8 mouse cellular contexts compared by ENCODE assay signal in genomic region chr8:84984294-84985048, GRCm38 (mm10). TPM values are rescaled to one million over a fixed set of nuclear protein-coding genes. Genes with fewer than 3 reads are reported as not detected.
A peak's percentile ranks its signal among the peaks of the same experiment; 100 is the strongest.
DNase-seq lines count a peak whose midpoint lies in the region; ATAC-seq and TF ChIP-seq lines count a peak whose summit lies in the region.

No protein-coding gene starts in this region.

- H3K27me3 ChIP-seq in spleen, adult 2 months (ENCODE audit: control insufficient read depth, insufficient read depth, low read length): no peaks in the 10 kb centered on the region
- H3K27me3 ChIP-seq in intestine, embryonic 15.5 days (replicated peaks): no peaks in the 10 kb centered on the region
- 0 out of 2 replicates have a peak, but pooled peaks cover under 1% of the 10 kb centered on the region for H3K27me3 ChIP-seq in liver, embryonic 15.5 days
- H3K27me3 ChIP-seq in neural tube, embryonic 13.5 days: peaks cover 61% of the 10 kb centered on the region

- peak overlapping the region; percentile 89 for H3K27ac ChIP-seq in spleen, adult 2 months (ENCODE audit: insufficient read depth, low read length)
- H3K27ac ChIP-seq in embryonic fibroblast, embryonic 13.5 days (ENCODE audit: insufficient read depth, low read length): peak overlapping the region; percentile 94
- peak overlapping the region; percentile 88 for H3K27ac ChIP-seq in intestine, embryonic 15.5 days
- H3K27ac ChIP-seq in liver, embryonic 15.5 days (replicated peaks): peak overlapping the region; percentile 83
- H3K27ac ChIP-seq in neural tube, embryonic 13.5 days (replicated peaks): peak overlapping the region; percentile 67; the same call in 1 of the 2 replicates

- TF ChIP-seq CTCF in spleen, adult 2 months (IDR thresholded peaks at IDR 0.05; ENCODE audit: extremely low read depth, insufficient read depth, insufficient read length, insufficient replicate concordance): no peak
- TF ChIP-seq CTCF in embryonic fibroblast, embryonic 13.5 days (IDR thresholded peaks at IDR 0.05; ENCODE audit: borderline replicate concordance, insufficient read depth, low read length): no peak

- H3K9ac ChIP-seq in intestine, embryonic 15.5 days: peak overlapping the region; percentile 56
- peak overlapping the region; percentile 57 for H3K9ac ChIP-seq in liver, embryonic 15.5 days
- H3K9ac ChIP-seq in neural tube, embryonic 13.5 days: 0 out of 2 replicates have a peak overlapping the region, but pooled peaks have one; percentile 73

- H3K4me2 ChIP-seq in intestine, embryonic 15.5 days (replicated peaks): peak overlapping the region; percentile 99
- H3K4me2 ChIP-seq in liver, embryonic 15.5 days: peak overlapping the region; percentile 99
- peak overlapping the region; percentile 99 for H3K4me2 ChIP-seq in neural tube, embryonic 13.5 days

- H3K4me3 ChIP-seq in spleen, adult 2 months (ENCODE audit: extremely low read depth, insufficient read depth, insufficient read length): no peak overlapping the region
- 0 out of 2 replicates have a peak overlapping the region, but pooled peaks have one; percentile 11 for H3K4me3 ChIP-seq in embryonic fibroblast, embryonic 13.5 days (ENCODE audit: insufficient read depth, low read length)
- H3K4me3 ChIP-seq in intestine, embryonic 15.5 days (replicated peaks): peak overlapping the region; percentile 51
- peak overlapping the region; percentile 62 for H3K4me3 ChIP-seq in liver, embryonic 15.5 days (replicated peaks)
- H3K4me3 ChIP-seq in neural tube, embryonic 13.5 days: no peak overlapping the region; the same call in 1 of the 2 replicates

- peak in 1 of 2 experiments; percentile 40 for DNase-seq in spleen, adult 2 months (ENCODE audit: low read depth in 1 of 2, low spot score in 2 of 2)
- DNase-seq in spleen, adult 12 weeks (ENCODE audit: low spot score): no peak
- no peak for DNase-seq in layer of hippocampus, postnatal 36 days
- DNase-seq in MN1 (ENCODE audit: low spot score): no peak

- H3K9me3 ChIP-seq in intestine, embryonic 15.5 days: no peaks in the 10 kb centered on the region
- no peaks in the 10 kb centered on the region for H3K9me3 ChIP-seq in liver, embryonic 15.5 days (replicated peaks)
- no peaks in the 10 kb centered on the region for H3K9me3 ChIP-seq in neural tube, embryonic 13.5 days

- no peak for TF ChIP-seq POLR2A in spleen, adult 2 months (IDR thresholded peaks at IDR 0.05; ENCODE audit: low read depth, low read length)
- no peak for TF ChIP-seq POLR2A in embryonic fibroblast, embryonic 13.5 days (IDR thresholded peaks at IDR 0.05; ENCODE audit: low read depth, low read length)

- WGBS in spleen, adult 2 months: 33% methylated on average over 16 of the region's 16 CpGs
- 4% methylated on average over 16 of the region's 16 CpGs for WGBS in intestine, embryonic 15.5 days
- 14% methylated on average over 16 of the region's 16 CpGs for WGBS in liver, embryonic 15.5 days (ENCODE audit: insufficient replicate concordance)
- 14% methylated on average over 15 of the region's 16 CpGs for WGBS in neural tube, embryonic 13.5 days

- peaks cover 35% of the 10 kb centered on the region for H3K4me1 ChIP-seq in spleen, adult 2 months (ENCODE audit: control insufficient read depth, insufficient read depth, insufficient read length)
- H3K4me1 ChIP-seq in embryonic fibroblast, embryonic 13.5 days (ENCODE audit: control insufficient read depth, insufficient read depth, low read length): peaks cover 30% of the 10 kb centered on the region
- H3K4me1 ChIP-seq in intestine, embryonic 15.5 days (replicated peaks): peaks cover 66% of the 10 kb centered on the region
- peaks cover 97% of the 10 kb centered on the region for H3K4me1 ChIP-seq in liver, embryonic 15.5 days (replicated peaks)
- H3K4me1 ChIP-seq in neural tube, embryonic 13.5 days (replicated peaks): peaks cover 60% of the 10 kb centered on the region

- ATAC-seq in intestine, embryonic 15.5 days: no peak
- peak; percentile 38 for ATAC-seq in liver, embryonic 15.5 days (ENCODE audit: insufficient read depth)
- no peak for ATAC-seq in neural tube, embryonic 13.5 days (ENCODE audit: low read depth)

- H3K36me3 ChIP-seq in spleen, adult 2 months (ENCODE audit: control insufficient read depth, insufficient read depth, low read length): no peaks in the 10 kb centered on the region
- no peaks in the 10 kb centered on the region for H3K36me3 ChIP-seq in intestine, embryonic 15.5 days
- H3K36me3 ChIP-seq in liver, embryonic 15.5 days (replicated peaks): no peaks in the 10 kb centered on the region
- no peaks in the 10 kb centered on the region for H3K36me3 ChIP-seq in neural tube, embryonic 13.5 days

RNA-seq across cellular contexts. Expression of gene Hook2, which starts 5.9 kb away (rescaled TPM):
- polyA plus RNA-seq in spleen, adult 2 months (2012; rRNA removed): 3.6 and 3.9 TPM in 2 replicates
- 7.9 and 8.1 TPM in 2 replicates for polyA plus RNA-seq in embryonic fibroblast, embryonic 13.5 days (2011; ENCODE audit: insufficient read length, low read depth, missing spikeins)
- 68.7 and 75.8 TPM in 2 replicates for polyA plus RNA-seq in intestine, embryonic 15.5 days (2015; fragmentation: Nextera tagmentation; extraction: Ambion mirVana)
- polyA plus RNA-seq in liver, embryonic 15.5 days (2015; fragmentation: Nextera tagmentation; extraction: Ambion mirVana): 6.5 and 8.6 TPM in 2 replicates
- polyA plus RNA-seq in neural tube, embryonic 13.5 days (2015; fragmentation: Nextera tagmentation; extraction: Ambion mirVana): 22.8 and 25.0 TPM in 2 replicates
- 1 to 10 TPM; 7.8 to 9.7 TPM for total RNA-seq in layer of hippocampus, postnatal 36 days (2021)

RNA-seq across cellular contexts. Expression of gene Junb, which starts 6.0 kb away (rescaled TPM):
- polyA plus RNA-seq in spleen, adult 2 months (2012; rRNA removed): 89.2 and 154 TPM in 2 replicates
- polyA plus RNA-seq in embryonic fibroblast, embryonic 13.5 days (2011; ENCODE audit: insufficient read length, low read depth, missing spikeins): 35.0 and 42.0 TPM in 2 replicates
- 28.4 and 30.7 TPM in 2 replicates for polyA plus RNA-seq in intestine, embryonic 15.5 days (2015; fragmentation: Nextera tagmentation; extraction: Ambion mirVana)
- polyA plus RNA-seq in liver, embryonic 15.5 days (2015; fragmentation: Nextera tagmentation; extraction: Ambion mirVana): 18.2 and 22.1 TPM in 2 replicates
- 7.5 and 8.4 TPM in 2 replicates for polyA plus RNA-seq in neural tube, embryonic 13.5 days (2015; fragmentation: Nextera tagmentation; extraction: Ambion mirVana)
- total RNA-seq in layer of hippocampus, postnatal 36 days (2021): 10 to 100 TPM; 59.9 to 73.6 TPM

RNA-seq across cellular contexts. Expression of gene Rnaseh2a, which starts 14.9 kb away (rescaled TPM):
- 34.2 and 35.6 TPM in 2 replicates for polyA plus RNA-seq in spleen, adult 2 months (2012; rRNA removed)
- 27.9 and 30.7 TPM in 2 replicates for polyA plus RNA-seq in embryonic fibroblast, embryonic 13.5 days (2011; ENCODE audit: insufficient read length, low read depth, missing spikeins)
- polyA plus RNA-seq in intestine, embryonic 15.5 days (2015; fragmentation: Nextera tagmentation; extraction: Ambion mirVana): 116 and 117 TPM in 2 replicates
- polyA plus RNA-seq in liver, embryonic 15.5 days (2015; fragmentation: Nextera tagmentation; extraction: Ambion mirVana): 101 TPM in 2 replicates
- polyA plus RNA-seq in neural tube, embryonic 13.5 days (2015; fragmentation: Nextera tagmentation; extraction: Ambion mirVana): 55.0 and 55.6 TPM in 2 replicates
- 10 to 100 TPM; 35.3 to 36.8 TPM for total RNA-seq in layer of hippocampus, postnatal 36 days (2021)

RNA-seq across cellular contexts. Expression of gene Prdx2, which starts 15.1 kb away (rescaled TPM):
- polyA plus RNA-seq in spleen, adult 2 months (2012; rRNA removed): 149 and 164 TPM in 2 replicates
- polyA plus RNA-seq in embryonic fibroblast, embryonic 13.5 days (2011; ENCODE audit: insufficient read length, low read depth, missing spikeins): 244 and 312 TPM in 2 replicates
- polyA plus RNA-seq in intestine, embryonic 15.5 days (2015; fragmentation: Nextera tagmentation; extraction: Ambion mirVana): 581 and 615 TPM in 2 replicates
- 1,960 and 2,082 TPM in 2 replicates for polyA plus RNA-seq in liver, embryonic 15.5 days (2015; fragmentation: Nextera tagmentation; extraction: Ambion mirVana)
- 1,236 and 1,369 TPM in 2 replicates for polyA plus RNA-seq in neural tube, embryonic 13.5 days (2015; fragmentation: Nextera tagmentation; extraction: Ambion mirVana)
- total RNA-seq in layer of hippocampus, postnatal 36 days (2021): 100 to 1,000 TPM; 338 to 356 TPM

RNA-seq across cellular contexts. Expression of gene Gm49661, which starts 15.2 kb away (rescaled TPM):
- not detected in 2 replicates for polyA plus RNA-seq in spleen, adult 2 months (2012; rRNA removed)
- not detected in 2 replicates for polyA plus RNA-seq in embryonic fibroblast, embryonic 13.5 days (2011; ENCODE audit: insufficient read length, low read depth, missing spikeins)
- polyA plus RNA-seq in intestine, embryonic 15.5 days (2015; fragmentation: Nextera tagmentation; extraction: Ambion mirVana): not detected in 2 replicates
- polyA plus RNA-seq in liver, embryonic 15.5 days (2015; fragmentation: Nextera tagmentation; extraction: Ambion mirVana): not detected in 2 replicates
- not detected in 2 replicates for polyA plus RNA-seq in neural tube, embryonic 13.5 days (2015; fragmentation: Nextera tagmentation; extraction: Ambion mirVana)
- not detected for total RNA-seq in layer of hippocampus, postnatal 36 days (2021)

Comparison
In these comparisons a context has a peak if more than half of its experiments do, and no peak if none do; other contexts are left out.
1. H3K4me3 ChIP-seq: peak in embryonic fibroblast, embryonic 13.5 days (single experiment), intestine, embryonic 15.5 days (single experiment) and liver, embryonic 15.5 days (single experiment); none in spleen, adult 2 months (single experiment) and neural tube, embryonic 13.5 days (single experiment).
2. Peak in every context shown above with its lines, with median percentiles within 50 percentile points of each other: H3K27ac ChIP-seq, H3K4me2 ChIP-seq and H3K9ac ChIP-seq.